Mouse (Mus musculus): ENCODE results near the gene Rasal2.

GRCm38 (mm10) chr1:157248112-157248511, 164.3 kb downstream of the Rasal2 start:
- TF ChIP-seq MEF2A (IDR thresholded peaks at IDR 0.05; ENCODE audit: borderline replicate concordance, low read depth, low read length), result peak; percentile 78; the same call in 1 of the 2 replicates
- no peak for TF ChIP-seq ZC3H11A (IDR thresholded peaks at IDR 0.05; ENCODE audit: low read depth, low read length)
- TF ChIP-seq SMC3 (IDR thresholded peaks at IDR 0.05; ENCODE audit: low read depth, low read length), result no peak
- TF ChIP-seq POLR2AphosphoS2 (IDR thresholded peaks at IDR 0.05; ENCODE audit: low read depth, low read length), result no peak
- TF ChIP-seq JUN (IDR thresholded peaks at IDR 0.05; ENCODE audit: insufficient read depth, low read depth, low read length), result peak; percentile 53; the same call in 1 of the 2 replicates
- no peak for TF ChIP-seq HCFC1 (IDR thresholded peaks at IDR 0.05; ENCODE audit: low read depth, low read length)
- TF ChIP-seq USF2 (conservative IDR thresholded peaks at IDR 0.05; ENCODE audit: low read depth, low read length), result no peak
- no peak for TF ChIP-seq CTCF (conservative IDR thresholded peaks at IDR 0.05 in 1 of 2, IDR thresholded peaks at IDR 0.05 in 1 of 2; ENCODE audit: low read depth in 2 of 2, low read length in 2 of 2)
- TF ChIP-seq USF1 (IDR thresholded peaks at IDR 0.05; ENCODE audit: low read depth, low read length), result no peak
- no peak for TF ChIP-seq POLR2A (IDR thresholded peaks at IDR 0.05; ENCODE audit: low read depth, low read length)
- TF ChIP-seq EP300 (IDR thresholded peaks at IDR 0.05; ENCODE audit: low read length), result no peak; the same call in none of the 2 replicates
- no peak for TF ChIP-seq ZMIZ1 (IDR thresholded peaks at IDR 0.05; ENCODE audit: low read depth, low read length)
- TF ChIP-seq RCOR1 (conservative IDR thresholded peaks at IDR 0.05; ENCODE audit: low read depth, low read length), result no peak

Data from CH12.LX (cell line).